Mouse (Mus musculus) heart, embryonic 10.5 days (tissue): ENCODE results near the gene Fhad1. TPM values are rescaled to one million over a fixed set of nuclear protein-coding genes. Genes with fewer than 3 reads are reported as not detected.

Experiments used
- DNase-seq: peaks from one replicate; pipeline ENCODE4 v3.0.0-alpha.2; 2017; ENCODE audit warnings: low spot score
- H3K27ac ChIP-seq: fragments of 300-500 bp; sonication (generic); 2 replicates; pipeline ENCODE4 v1.5.1; 2016; ENCODE audit warnings: mild to moderate bottlenecking
- H3K27me3 ChIP-seq: fragments of 300-500 bp; sonication (generic); 2 replicates; pipeline ENCODE4 v1.6.1; 2016; ENCODE audit warnings: mild to moderate bottlenecking; ENCODE audit not compliant: poor library complexity, insufficient read depth, severe bottlenecking
- H3K36me3 ChIP-seq: fragments of 300-500 bp; sonication (generic); 2 replicates; pipeline ENCODE4 v1.6.1; 2016; ENCODE audit warnings: mild to moderate bottlenecking, moderate library complexity
- H3K4me1 ChIP-seq: fragments of 300-500 bp; sonication (generic); 2 replicates; pipeline ENCODE4 v1.6.1; 2016; ENCODE audit warnings: mild to moderate bottlenecking
- H3K4me3 ChIP-seq: fragments of 300-500 bp; sonication (generic); 2 replicates; pipeline ENCODE4 v1.5.1; 2016; ENCODE audit warnings: mild to moderate bottlenecking, moderate library complexity
- H3K9me3 ChIP-seq: fragments of 300-500 bp; sonication (generic); 2 replicates; pipeline ENCODE4 v1.6.1; 2016; ENCODE audit warnings: mild to moderate bottlenecking, moderate library complexity
- WGBS: fragments of 180-500 bp; shearing (Covaris S2); methylation state at CpG from one replicate; pipeline ENCODE4 v1.1.7; 2016; 5-methylcytosine and 5-hydroxymethylcytosine counted together
- polyA plus RNA-seq: library from polyadenylated mRNA; unstranded; fragments of >200 nt; fragmentation: Nextera tagmentation; extraction: Ambion mirVana; gene quantifications from 2 replicates; pipeline ENCODE4 v1.2.1, GENCODE M21; 2016

Fhad1 gene
- polyA plus RNA-seq, 1 experiment from 2014 or later = 3.4 TPM

- no peaks in the 10 kb centered on the region for H3K27me3 ChIP-seq
- H3K36me3 ChIP-seq = no peaks in the 10 kb centered on the region
- no peak overlapping the region for H3K4me3 ChIP-seq
- WGBS = 30% methylated on average over 5 of the region's 5 CpGs
- DNase-seq = no peak
- H3K27ac ChIP-seq = peak overlapping the region; percentile 76
- peaks cover 76% of the 10 kb centered on the region for H3K4me1 ChIP-seq
- no peaks in the 10 kb centered on the region for H3K9me3 ChIP-seq
Measured at GRCm38 (mm10) chr4:141881950-141882349, 132.9 kb downstream of the Fhad1 start.

- WGBS = 44% methylated on average over 10 of the region's 10 CpGs
- no peak for DNase-seq
- Histone ChIP-seq H3K36me3 (no peaks in the 10 kb centered on the region), H3K9me3 (no peaks in the 10 kb centered on the region), H3K4me3 (no peak overlapping the region), H3K27me3 (no peaks in the 10 kb centered on the region), H3K27ac (peak overlapping the region; percentile 76), H3K4me1 (peaks cover 72% of the 10 kb centered on the region)
Measured at GRCm38 (mm10) chr4:141881289-141881914, 133.5 kb downstream of the Fhad1 start.

- Histone ChIP-seq H3K27ac (peak overlapping the region; percentile 68; the same call in 1 of the 2 replicates), H3K9me3 (no peaks in the 10 kb centered on the region), H3K27me3 (no peaks in the 10 kb centered on the region), H3K4me1 (peaks cover 74% of the 10 kb centered on the region), H3K36me3 (no peaks in the 10 kb centered on the region), H3K4me3 (no peak overlapping the region)
- WGBS = 35% methylated on average over 9 of the region's 9 CpGs
- DNase-seq = no peak
Measured at GRCm38 (mm10) chr4:141879875-141880274, 135.0 kb downstream of the Fhad1 start.

GRCm38 (mm10) chr4:141879074-141879473 lies 135.8 kb downstream of the Fhad1 start:
- Histone ChIP-seq H3K27ac (peak overlapping the region; percentile 3; the same call in 1 of the 2 replicates), H3K4me1 (peaks cover 70% of the 10 kb centered on the region), H3K9me3 (no peaks in the 10 kb centered on the region), H3K27me3 (no peaks in the 10 kb centered on the region), H3K36me3 (no peaks in the 10 kb centered on the region), H3K4me3 (no peak overlapping the region)
- no peak for DNase-seq
- 54% methylated on average over 4 of the region's 4 CpGs for WGBS

GRCm38 (mm10) chr4:141878621-141879020 lies 136.3 kb downstream of the Fhad1 start:
- Histone ChIP-seq H3K27me3 (no peaks in the 10 kb centered on the region), H3K4me1 (peaks cover 71% of the 10 kb centered on the region), H3K36me3 (no peaks in the 10 kb centered on the region), H3K27ac (peak overlapping the region; percentile 3), H3K4me3 (no peak overlapping the region), H3K9me3 (no peaks in the 10 kb centered on the region)
- DNase-seq = no peak
- WGBS = 62% methylated on average over 7 of the region's 7 CpGs

GRCm38 (mm10) chr4:141875481-141876108 lies 139.3 kb downstream of the Fhad1 start:
- Histone ChIP-seq H3K4me1 (peaks cover 72% of the 10 kb centered on the region), H3K9me3 (no peaks in the 10 kb centered on the region), H3K27me3 (no peaks in the 10 kb centered on the region), H3K27ac (peak overlapping the region; percentile 93), H3K36me3 (peaks cover 16% of the 10 kb centered on the region), H3K4me3 (peak overlapping the region; percentile 74)
- no peak for DNase-seq
- WGBS = 7% methylated on average over 8 of the region's 8 CpGs

- Histone ChIP-seq H3K4me3 (peak within 1 kb of the TSS; percentile 74), H3K4me1 (peaks cover 74% of the 10 kb centered on the region), H3K27ac (peak within 1 kb of the TSS; percentile 93), H3K9me3 (no peaks in the 10 kb centered on the region), H3K27me3 (no peaks in the 10 kb centered on the region), H3K36me3 (peaks cover 24% of the 10 kb centered on the region)
- under 1% methylated on average over 73 of the region's 73 CpGs for WGBS
- peak; percentile 98 for DNase-seq
Measured at GRCm38 (mm10) chr4:141874601-141875460, 140.1 kb downstream of the Fhad1 start, which contains the start of gene Efhd2. Gene Efhd2 (minus strand): TSS chr4:141874920.

GRCm38 (mm10) chr4:141874111-141874600 lies 140.7 kb downstream of the Fhad1 start:
- peaks cover 74% of the 10 kb centered on the region for H3K4me1 ChIP-seq
- H3K36me3 ChIP-seq = peaks cover 30% of the 10 kb centered on the region
- H3K27me3 ChIP-seq = no peaks in the 10 kb centered on the region
- WGBS = under 1% methylated on average over 19 of the region's 19 CpGs
- no peak for DNase-seq
- peak overlapping the region; percentile 93 for H3K27ac ChIP-seq
- peak overlapping the region; percentile 74 for H3K4me3 ChIP-seq
- no peaks in the 10 kb centered on the region for H3K9me3 ChIP-seq

- no peak for DNase-seq
- Histone ChIP-seq H3K4me1 (peaks cover 80% of the 10 kb centered on the region), H3K27ac (peak overlapping the region; percentile 93), H3K4me3 (peak overlapping the region; percentile 74), H3K27me3 (no peaks in the 10 kb centered on the region), H3K36me3 (peaks cover 41% of the 10 kb centered on the region), H3K9me3 (no peaks in the 10 kb centered on the region)
- 56% methylated on average over 9 of the region's 9 CpGs for WGBS
Measured at GRCm38 (mm10) chr4:141872977-141873376, 141.9 kb downstream of the Fhad1 start.

- Histone ChIP-seq H3K4me1 (peaks cover 91% of the 10 kb centered on the region), H3K9me3 (no peaks in the 10 kb centered on the region), H3K4me3 (peak overlapping the region; percentile 74), H3K36me3 (peaks cover 45% of the 10 kb centered on the region), H3K27ac (peak overlapping the region; percentile 50), H3K27me3 (no peaks in the 10 kb centered on the region)
- no peak for DNase-seq
- 51% methylated on average over 9 of the region's 9 CpGs for WGBS
Measured at GRCm38 (mm10) chr4:141871909-141872308, 143.0 kb downstream of the Fhad1 start.

GRCm38 (mm10) chr4:141871333-141871725 lies 143.6 kb downstream of the Fhad1 start:
- Histone ChIP-seq H3K4me3 (peak overlapping the region; percentile 74), H3K9me3 (no peaks in the 10 kb centered on the region), H3K36me3 (peaks cover 45% of the 10 kb centered on the region), H3K27me3 (no peaks in the 10 kb centered on the region), H3K4me1 (peaks cover 93% of the 10 kb centered on the region), H3K27ac (peak overlapping the region; percentile 50)
- 89% methylated on average over 3 of the region's 3 CpGs for WGBS
- no peak for DNase-seq

GRCm38 (mm10) chr4:141870666-141871332 lies 144.1 kb downstream of the Fhad1 start:
- Histone ChIP-seq H3K27me3 (no peaks in the 10 kb centered on the region), H3K27ac (peak overlapping the region; percentile 50; the same call in 1 of the 2 replicates), H3K9me3 (no peaks in the 10 kb centered on the region), H3K4me1 (peaks cover 93% of the 10 kb centered on the region), H3K36me3 (peaks cover 49% of the 10 kb centered on the region), H3K4me3 (no peak overlapping the region)
- no peak for DNase-seq
- 74% methylated on average over 11 of the region's 11 CpGs for WGBS
